Mouse (Mus musculus) forelimb bud, embryonic 11.5 days (tissue): ENCODE measurements around the gene Itga9.
A peak's percentile ranks its signal among the peaks of the same experiment; 100 is the strongest.

ENCODE experiments used
- DNase-seq: peaks from one replicate; pipeline ENCODE4 v3.0.0-alpha.2; 2012; ENCODE audit warnings: low read depth, low spot score

Gene Itga9

GRCm38 (mm10) chr9:118726550-118726949 lies 120.1 kb downstream of the Itga9 start:
- no peak for DNase-seq

- DNase-seq: no peak
Observed at GRCm38 (mm10) chr9:118728296-118728695, 121.8 kb downstream of the Itga9 start.

GRCm38 (mm10) chr9:118728987-118729386 lies 122.5 kb downstream of the Itga9 start:
- no peak for DNase-seq

GRCm38 (mm10) chr9:118730172-118730571 lies 123.7 kb downstream of the Itga9 start:
- no peak for DNase-seq

GRCm38 (mm10) chr9:118730871-118731390 lies 124.4 kb downstream of the Itga9 start:
- DNase-seq: no peak

- DNase-seq: no peak
Observed at GRCm38 (mm10) chr9:118731650-118732049, 125.2 kb downstream of the Itga9 start.

- DNase-seq: no peak
Observed at GRCm38 (mm10) chr9:118733601-118734000, 127.1 kb downstream of the Itga9 start.

GRCm38 (mm10) chr9:118737124-118737523 lies 130.6 kb downstream of the Itga9 start:
- DNase-seq: no peak

GRCm38 (mm10) chr9:118737601-118738137 lies 131.2 kb downstream of the Itga9 start:
- DNase-seq: no peak

GRCm38 (mm10) chr9:118738311-118738710 lies 131.8 kb downstream of the Itga9 start:
- DNase-seq: no peak

- DNase-seq: no peak
Observed at GRCm38 (mm10) chr9:118739071-118739470, 132.6 kb downstream of the Itga9 start.

- no peak for DNase-seq
Observed at GRCm38 (mm10) chr9:118739659-118740058, 133.2 kb downstream of the Itga9 start.

- no peak for DNase-seq
Observed at GRCm38 (mm10) chr9:118741268-118741667, 134.8 kb downstream of the Itga9 start.

GRCm38 (mm10) chr9:118749335-118749949 lies 143.0 kb downstream of the Itga9 start:
- peak; percentile 70 for DNase-seq

- DNase-seq: no peak
Observed at GRCm38 (mm10) chr9:118750828-118751227, 144.3 kb downstream of the Itga9 start.

- DNase-seq: no peak
Observed at GRCm38 (mm10) chr9:118752376-118752775, 145.9 kb downstream of the Itga9 start.

- no peak for DNase-seq
Observed at GRCm38 (mm10) chr9:118759462-118759861, 153.0 kb downstream of the Itga9 start.

- DNase-seq: no peak
Observed at GRCm38 (mm10) chr9:118761953-118762590, 155.6 kb downstream of the Itga9 start.

GRCm38 (mm10) chr9:118762759-118763158 lies 156.3 kb downstream of the Itga9 start:
- no peak for DNase-seq

- DNase-seq: no peak
Observed at GRCm38 (mm10) chr9:118763203-118763602, 156.7 kb downstream of the Itga9 start.

GRCm38 (mm10) chr9:118763646-118764045 lies 157.2 kb downstream of the Itga9 start:
- no peak for DNase-seq

- no peak for DNase-seq
Observed at GRCm38 (mm10) chr9:118765059-118765458, 158.6 kb downstream of the Itga9 start.

GRCm38 (mm10) chr9:118767008-118767407 lies 160.5 kb downstream of the Itga9 start:
- DNase-seq: no peak
